Mouse (Mus musculus) cerebellum, postnatal 14 days (tissue): ENCODE data around the gene Endou.
"Not testable (repeated sequence)": the region's sequence is repeated elsewhere in the genome, so short reads cannot be mapped to it uniquely, and the experiment has no call there.

ENCODE experiments used
- DNase-seq, 2 experiments: peaks; one replicate each; pipeline ENCODE4 v3.0.0; 2021; ENCODE audit warnings: mixed read lengths in 2 of 2

The Endou gene

GRCm38 (mm10) chr15:97675927-97676326 is 55.2 kb downstream of the Endou start:
- no peak for DNase-seq

- DNase-seq = no peak
Observed at GRCm38 (mm10) chr15:97674423-97674822, 56.7 kb downstream of the Endou start.

- DNase-seq = peak; percentile 38 to 47
Observed at GRCm38 (mm10) chr15:97673256-97674000, 57.7 kb downstream of the Endou start.

GRCm38 (mm10) chr15:97672211-97672765 is 58.9 kb downstream of the Endou start:
- peak; percentile 88 to 90 for DNase-seq

GRCm38 (mm10) chr15:97670554-97670953 is 60.6 kb downstream of the Endou start:
- no peak for DNase-seq

- not testable (repeated sequence) for DNase-seq
Observed at GRCm38 (mm10) chr15:97668158-97668877, 62.8 kb downstream of the Endou start.

GRCm38 (mm10) chr15:97667437-97667836 is 63.7 kb downstream of the Endou start:
- DNase-seq = peak; percentile 81 to 82

GRCm38 (mm10) chr15:97666457-97666770 is 64.7 kb downstream of the Endou start:
- DNase-seq = no peak

- no peak for DNase-seq
Observed at GRCm38 (mm10) chr15:97665770-97666456, 65.2 kb downstream of the Endou start.

- no peak for DNase-seq
Observed at GRCm38 (mm10) chr15:97664981-97665668, 66.0 kb downstream of the Endou start.

- DNase-seq = peak; percentile 87 to 91
Observed at GRCm38 (mm10) chr15:97663750-97664406, 67.3 kb downstream of the Endou start.
